ENCODE assay signal across 13 mouse cellular contexts in genomic region chr2:59676041-59676440, GRCm38 (mm10).
A peak's percentile ranks its signal among the peaks of the same experiment; 100 is the strongest.
DNase-seq lines count a peak whose midpoint lies in the region; ATAC-seq and TF ChIP-seq lines count a peak whose summit lies in the region.
"Had no signal": no experiment of that assay in that cellular context is flagged by ENCODE, and none has a peak within 500 bp of the region (broad histone marks: within the 10 kb centered on the region; RNA-seq: fewer than 3 reads in every experiment).

No protein-coding gene starts in this region.

- H3K9ac ChIP-seq in forebrain, embryonic 11.5 days (ENCODE audit: low read length), result no peak overlapping the region
- no peak overlapping the region for H3K9ac ChIP-seq in kidney, embryonic 15.5 days
- no peak overlapping the region for H3K9ac ChIP-seq in intestine, postnatal 0 days (ENCODE audit: low read depth, low read length)
- H3K9ac ChIP-seq: lung, embryonic 14.5 days had no signal

- no peaks in the 10 kb centered on the region for H3K27me3 ChIP-seq in forebrain, embryonic 10.5 days (ENCODE audit: poor library complexity, severe bottlenecking)
- no peaks in the 10 kb centered on the region for H3K27me3 ChIP-seq in forebrain, embryonic 11.5 days (ENCODE audit: control insufficient read depth, insufficient read depth, low read length)
- H3K27me3 ChIP-seq in kidney, embryonic 15.5 days, result no peaks in the 10 kb centered on the region
- H3K27me3 ChIP-seq in intestine, postnatal 0 days (replicated peaks; ENCODE audit: control insufficient read depth, insufficient read depth, low read length), result no peaks in the 10 kb centered on the region

- peak overlapping the region; percentile 64; the same call in 1 of the 2 replicates for H3K27ac ChIP-seq in forebrain, embryonic 10.5 days
- H3K27ac ChIP-seq in forebrain, embryonic 11.5 days (ENCODE audit: low read depth, low read length), result no peak overlapping the region
- H3K27ac ChIP-seq in kidney, embryonic 15.5 days, result peak overlapping the region; percentile 91
- peak overlapping the region; percentile 85 for H3K27ac ChIP-seq in brown adipose tissue, adult 24 weeks (replicated peaks; ENCODE audit: low read depth, low read length)
- H3K27ac ChIP-seq in intestine, postnatal 0 days (ENCODE audit: low read depth, low read length), result peak overlapping the region; percentile 80

- no peak for TF ChIP-seq CTCF in intestine, postnatal 0 days (IDR thresholded peaks at IDR 0.05; ENCODE audit: low read depth)

- peaks cover 76% of the 10 kb centered on the region for H3K4me1 ChIP-seq in forebrain, embryonic 10.5 days
- peaks cover 4% of the 10 kb centered on the region; the same call in 1 of the 2 replicates for H3K4me1 ChIP-seq in forebrain, embryonic 11.5 days (replicated peaks; ENCODE audit: control insufficient read depth, insufficient read depth, low read length)
- peaks cover 92% of the 10 kb centered on the region for H3K4me1 ChIP-seq in kidney, embryonic 15.5 days
- peaks cover 54% of the 10 kb centered on the region for H3K4me1 ChIP-seq in brown adipose tissue, adult 24 weeks (ENCODE audit: control insufficient read depth, insufficient read depth, insufficient read length, low read length)
- peaks cover 8% of the 10 kb centered on the region; the same call in 1 of the 2 replicates for H3K4me1 ChIP-seq in intestine, postnatal 0 days (replicated peaks; ENCODE audit: control insufficient read depth, insufficient read depth, low read length)

- no peak overlapping the region for H3K4me3 ChIP-seq in forebrain, embryonic 10.5 days
- no peak overlapping the region for H3K4me3 ChIP-seq in forebrain, embryonic 11.5 days (ENCODE audit: low read depth, low read length)
- H3K4me3 ChIP-seq in kidney, embryonic 15.5 days (replicated peaks), result no peak overlapping the region
- H3K4me3 ChIP-seq in brown adipose tissue, adult 24 weeks (ENCODE audit: insufficient read depth, low read depth, low read length), result no peak overlapping the region
- no peak overlapping the region for H3K4me3 ChIP-seq in intestine, postnatal 0 days (ENCODE audit: low read depth, low read length)

- WGBS in forebrain, embryonic 10.5 days, result 75% methylated on average over 6 of the region's 6 CpGs
- WGBS in forebrain, embryonic 11.5 days, result 66% methylated on average over 6 of the region's 6 CpGs
- WGBS in kidney, embryonic 15.5 days, result 54% methylated on average over 6 of the region's 6 CpGs
- WGBS in intestine, postnatal 0 days, result 60% methylated on average over 6 of the region's 6 CpGs

- 0 out of 2 replicates have a peak, but pooled peaks cover 3% of the 10 kb centered on the region for H3K36me3 ChIP-seq in forebrain, embryonic 10.5 days (replicated peaks)
- no peaks in the 10 kb centered on the region; the same call in 1 of the 2 replicates for H3K36me3 ChIP-seq in forebrain, embryonic 11.5 days (ENCODE audit: control insufficient read depth, insufficient read depth, low read length)
- H3K36me3 ChIP-seq in kidney, embryonic 15.5 days, result no peaks in the 10 kb centered on the region
- no peaks in the 10 kb centered on the region; the same call in 1 of the 2 replicates for H3K36me3 ChIP-seq in intestine, postnatal 0 days (ENCODE audit: control insufficient read depth, insufficient read depth)
- H3K36me3 ChIP-seq: G1E had no signal

- DNase-seq in forebrain, embryonic 10.5 days (ENCODE audit: extremely low spot score, low spot score), result no peak
- no peak for DNase-seq in forebrain, embryonic 11.5 days (ENCODE audit: low spot score)
- no peak for DNase-seq in kidney, postnatal 14 days
- no peak for DNase-seq in adrenal gland, adult 2 months
- no peak for DNase-seq in gastrocnemius, adult 18-20 months (ENCODE audit: low spot score)
- DNase-seq: cerebellum, adult 9-11 months; lung, embryonic 14.5 days; thymus, adult 2 months had no signal

- no peak for ATAC-seq in forebrain, embryonic 11.5 days (replicated peaks; ENCODE audit: low FRiP score)
- ATAC-seq in kidney, embryonic 15.5 days (replicated peaks; ENCODE audit: low FRiP score), result no peak
- 0 out of 2 replicates have a peak, but pooled peaks have one; percentile 0 for ATAC-seq in intestine, postnatal 0 days
- ATAC-seq: activated CD4-positive, CD25-positive, alpha-beta regulatory T cell, adult 4 months had no signal

- no peaks in the 10 kb centered on the region for H3K9me3 ChIP-seq in forebrain, embryonic 10.5 days
- H3K9me3 ChIP-seq in forebrain, embryonic 11.5 days (ENCODE audit: control insufficient read depth, low read length), result no peaks in the 10 kb centered on the region
- H3K9me3 ChIP-seq in kidney, embryonic 15.5 days (replicated peaks), result no peaks in the 10 kb centered on the region
- no peaks in the 10 kb centered on the region for H3K9me3 ChIP-seq in intestine, postnatal 0 days (ENCODE audit: control insufficient read depth)
- H3K9me3 ChIP-seq: G1E had no signal

- no peak overlapping the region for H3K4me2 ChIP-seq in forebrain, embryonic 11.5 days (ENCODE audit: low read depth, low read length, severe bottlenecking)
- no peak overlapping the region for H3K4me2 ChIP-seq in kidney, embryonic 15.5 days
- no peak overlapping the region for H3K4me2 ChIP-seq in intestine, postnatal 0 days (replicated peaks; ENCODE audit: low read depth)
- H3K4me2 ChIP-seq: lung, embryonic 14.5 days had no signal
